Mouse (Mus musculus) heart, adult 9 months (tissue): Measurements from ENCODE around the gene Cdkn1a.

Experiments used
- DNase-seq, 2 experiments: peaks; one replicate each; pipeline ENCODE4 v3.0.0; 2022; ENCODE audit warnings: low spot score in 2 of 2

Cdkn1a gene

GRCm38 (mm10) chr17:29117006-29117648 is 26.4 kb downstream of the Cdkn1a start:
- no peak for DNase-seq

GRCm38 (mm10) chr17:29118057-29118456 is 27.3 kb downstream of the Cdkn1a start:
- DNase-seq = no peak

- no peak for DNase-seq
These were observed 29.9 kb downstream of the Cdkn1a start for GRCm38 (mm10) chr17:29120666-29121065.

GRCm38 (mm10) chr17:29122817-29123216 is 32.0 kb downstream of the Cdkn1a start:
- DNase-seq = no peak

GRCm38 (mm10) chr17:29123578-29124174 is 32.9 kb downstream of the Cdkn1a start:
- DNase-seq = no peak

- DNase-seq = no peak
These were observed 35.8 kb downstream of the Cdkn1a start for GRCm38 (mm10) chr17:29126561-29126960.

GRCm38 (mm10) chr17:29129341-29129740 is 38.6 kb downstream of the Cdkn1a start:
- no peak for DNase-seq

- DNase-seq = no peak
These were observed 44.3 kb downstream of the Cdkn1a start for GRCm38 (mm10) chr17:29135066-29135465.

- peak; percentile 82 to 88 for DNase-seq
These were observed 45.5 kb downstream of the Cdkn1a start for GRCm38 (mm10) chr17:29136236-29136635.

GRCm38 (mm10) chr17:29137906-29138305 is 47.1 kb downstream of the Cdkn1a start:
- no peak for DNase-seq

- no peak for DNase-seq
These were observed 50.8 kb downstream of the Cdkn1a start for GRCm38 (mm10) chr17:29141577-29141976.

- no peak for DNase-seq
These were observed 52.5 kb downstream of the Cdkn1a start for GRCm38 (mm10) chr17:29143266-29143665.

- DNase-seq = no peak
These were observed 54.3 kb downstream of the Cdkn1a start for GRCm38 (mm10) chr17:29145101-29145500.

- DNase-seq = no peak
These were observed 56.5 kb downstream of the Cdkn1a start for GRCm38 (mm10) chr17:29147273-29147672.

- no peak for DNase-seq
These were observed 57.0 kb downstream of the Cdkn1a start for GRCm38 (mm10) chr17:29147773-29148172.

- no peak for DNase-seq
These were observed 59.0 kb downstream of the Cdkn1a start for GRCm38 (mm10) chr17:29149766-29150165.
